Mouse (Mus musculus) spleen, adult 12 weeks (tissue): ENCODE data around the gene Cers3.

Experiments used
- DNase-seq: peaks from one replicate; pipeline ENCODE4 v3.0.0; 2022; ENCODE audit warnings: low spot score

The Cers3 gene

GRCm38 (mm10) chr7:66840008-66840719, 96.9 kb downstream of the Cers3 start:
- DNase-seq = no peak

- DNase-seq = no peak
Measured at GRCm38 (mm10) chr7:66841165-66841564, 97.9 kb downstream of the Cers3 start.

GRCm38 (mm10) chr7:66842021-66842420, 98.7 kb downstream of the Cers3 start:
- no peak for DNase-seq

- no peak for DNase-seq
Measured at GRCm38 (mm10) chr7:66843846-66844245, 100.5 kb downstream of the Cers3 start.

GRCm38 (mm10) chr7:66846582-66846981, 103.3 kb downstream of the Cers3 start:
- no peak for DNase-seq

- no peak for DNase-seq
Measured at GRCm38 (mm10) chr7:66847299-66847698, 104.0 kb downstream of the Cers3 start.

GRCm38 (mm10) chr7:66849316-66849715, 106.0 kb downstream of the Cers3 start:
- no peak for DNase-seq

- DNase-seq = no peak
Measured at GRCm38 (mm10) chr7:66852164-66852563, 108.9 kb downstream of the Cers3 start.

- no peak for DNase-seq
Measured at GRCm38 (mm10) chr7:66857610-66858009, 114.3 kb downstream of the Cers3 start.

GRCm38 (mm10) chr7:66858247-66859075, 115.2 kb downstream of the Cers3 start:
- DNase-seq = no peak

- no peak for DNase-seq
Measured at GRCm38 (mm10) chr7:66859220-66859619, 115.9 kb downstream of the Cers3 start.

GRCm38 (mm10) chr7:66866944-66867718, 123.8 kb downstream of the Cers3 start:
- no peak for DNase-seq

GRCm38 (mm10) chr7:66867719-66868501, 124.6 kb downstream of the Cers3 start:
- no peak for DNase-seq

GRCm38 (mm10) chr7:66871520-66871919, 128.2 kb downstream of the Cers3 start:
- DNase-seq = no peak

- DNase-seq = no peak
Measured at GRCm38 (mm10) chr7:66871940-66872511, 128.7 kb downstream of the Cers3 start.

- DNase-seq = no peak
Measured at GRCm38 (mm10) chr7:66873235-66873634, 129.9 kb downstream of the Cers3 start.
